Mouse (Mus musculus): ENCODE measurements around the gene Cldn15. TPM values are rescaled to one million over a fixed set of nuclear protein-coding genes. Genes with fewer than 3 reads are reported as not detected.

Gene Cldn15
- polyA plus RNA-seq (2015; fragmentation: Nextera tagmentation; extraction: Ambion mirVana): 10.5 and 11.9 TPM in 2 replicates

DNA sequence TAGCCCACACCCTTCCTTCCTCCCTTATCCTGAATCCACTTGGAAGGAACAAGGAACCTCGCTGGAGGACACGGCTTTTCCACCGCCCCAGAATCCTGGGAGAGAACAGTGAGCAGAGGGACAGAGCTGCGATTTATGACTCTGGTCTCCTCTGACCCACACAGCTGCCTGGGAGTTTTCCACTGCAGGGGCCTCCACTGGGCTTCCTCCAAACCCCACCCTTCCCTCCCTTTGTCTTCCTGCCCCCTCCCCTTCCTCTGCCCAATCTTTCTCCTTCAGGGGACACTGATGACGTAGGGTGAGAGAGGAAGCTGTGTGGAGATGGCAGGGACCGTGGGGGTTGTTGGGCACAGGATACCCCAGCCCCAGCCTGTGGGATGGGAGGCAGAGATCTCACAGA lies at the start of gene Cldn15:
TSS of gene Cldn15 (plus strand) at position 286 of the 400 bp plus-strand sequence.
- DNase-seq (ENCODE audit: low spot score): peak; percentile 78
- Histone ChIP-seq H3K9ac (replicated peaks; ENCODE audit: low read depth) (0 out of 2 replicates have a peak within 1 kb of the TSS, but pooled peaks have one; percentile 5), H3K4me1 (ENCODE audit: insufficient read depth, low read depth, low read length) (peaks cover 19% of the 10 kb centered on the region), H3K36me3 (ENCODE audit: insufficient read depth, low read length) (no peaks in the 10 kb centered on the region; the same call in 1 of the 2 replicates), H3K4me2 (replicated peaks; ENCODE audit: low read depth, low read length) (no peak within 1 kb of the TSS), H3K27me3 (replicated peaks; ENCODE audit: insufficient read depth, low read length) (no peaks in the 10 kb centered on the region), H3K9me3 (ENCODE audit: low read length) (no peaks in the 10 kb centered on the region), H3K4me3 (ENCODE audit: low read depth, low read length) (no peak within 1 kb of the TSS), H3K27ac (ENCODE audit: low read length) (peak within 1 kb of the TSS; percentile 87)
- WGBS: 13% methylated on average over 6 of the region's 6 CpGs
- ATAC-seq: peak; percentile 47
- TF ChIP-seq EP300 (IDR thresholded peaks at IDR 0.05) (peak; percentile 74), CTCF (IDR thresholded peaks at IDR 0.05) (no peak)

DNA sequence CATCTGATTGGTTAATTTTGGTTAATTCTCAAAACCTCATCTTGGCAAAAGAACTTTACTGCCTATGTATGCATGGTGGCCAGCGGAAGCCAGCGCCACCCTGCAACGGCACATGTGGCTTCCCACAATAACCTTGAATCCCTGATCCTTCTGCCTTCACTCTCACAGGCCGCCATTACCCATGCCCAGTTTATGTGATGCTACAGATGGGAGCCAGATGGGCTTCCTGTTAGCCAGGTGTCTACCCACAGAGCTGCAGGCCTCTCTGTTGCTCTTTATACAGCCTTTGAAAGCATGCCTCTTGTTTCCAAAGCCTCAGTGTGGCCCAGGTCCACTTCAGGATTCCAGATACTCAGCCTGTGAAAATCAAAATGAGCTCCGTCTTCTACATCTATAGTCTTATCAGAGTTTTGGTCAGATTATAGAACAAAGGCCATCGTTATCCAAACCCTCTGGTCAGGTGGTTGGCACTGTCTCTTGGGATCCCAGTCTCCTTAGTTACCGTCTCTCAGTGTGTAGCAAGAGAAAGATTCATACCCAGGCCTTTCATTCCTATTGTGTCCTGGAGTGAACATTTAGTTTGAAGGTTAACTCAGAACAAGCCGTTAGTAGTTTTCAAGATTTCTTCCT lies 48.7 kb upstream of the Cldn15 start:
- no peak for ATAC-seq
- TF ChIP-seq CTCF (IDR thresholded peaks at IDR 0.05) (no peak), EP300 (IDR thresholded peaks at IDR 0.05) (no peak)
- no peak overlapping the region for H3K9ac ChIP-seq (replicated peaks; ENCODE audit: low read depth)
- no peaks in the 10 kb centered on the region for H3K9me3 ChIP-seq (ENCODE audit: low read length)
- H3K4me3 ChIP-seq (ENCODE audit: low read depth, low read length): no peak overlapping the region
- no peaks in the 10 kb centered on the region for H3K27me3 ChIP-seq (replicated peaks; ENCODE audit: insufficient read depth, low read length)
- no peaks in the 10 kb centered on the region for H3K4me1 ChIP-seq (ENCODE audit: insufficient read depth, low read depth, low read length)
- no peaks in the 10 kb centered on the region for H3K36me3 ChIP-seq (ENCODE audit: insufficient read depth, low read length)
- no peak overlapping the region for H3K27ac ChIP-seq (ENCODE audit: low read length)
- no peak overlapping the region for H3K4me2 ChIP-seq (replicated peaks; ENCODE audit: low read depth, low read length)
- WGBS: 97% methylated on average over 8 of the region's 8 CpGs
- no peak for DNase-seq (ENCODE audit: low spot score)

DNA sequence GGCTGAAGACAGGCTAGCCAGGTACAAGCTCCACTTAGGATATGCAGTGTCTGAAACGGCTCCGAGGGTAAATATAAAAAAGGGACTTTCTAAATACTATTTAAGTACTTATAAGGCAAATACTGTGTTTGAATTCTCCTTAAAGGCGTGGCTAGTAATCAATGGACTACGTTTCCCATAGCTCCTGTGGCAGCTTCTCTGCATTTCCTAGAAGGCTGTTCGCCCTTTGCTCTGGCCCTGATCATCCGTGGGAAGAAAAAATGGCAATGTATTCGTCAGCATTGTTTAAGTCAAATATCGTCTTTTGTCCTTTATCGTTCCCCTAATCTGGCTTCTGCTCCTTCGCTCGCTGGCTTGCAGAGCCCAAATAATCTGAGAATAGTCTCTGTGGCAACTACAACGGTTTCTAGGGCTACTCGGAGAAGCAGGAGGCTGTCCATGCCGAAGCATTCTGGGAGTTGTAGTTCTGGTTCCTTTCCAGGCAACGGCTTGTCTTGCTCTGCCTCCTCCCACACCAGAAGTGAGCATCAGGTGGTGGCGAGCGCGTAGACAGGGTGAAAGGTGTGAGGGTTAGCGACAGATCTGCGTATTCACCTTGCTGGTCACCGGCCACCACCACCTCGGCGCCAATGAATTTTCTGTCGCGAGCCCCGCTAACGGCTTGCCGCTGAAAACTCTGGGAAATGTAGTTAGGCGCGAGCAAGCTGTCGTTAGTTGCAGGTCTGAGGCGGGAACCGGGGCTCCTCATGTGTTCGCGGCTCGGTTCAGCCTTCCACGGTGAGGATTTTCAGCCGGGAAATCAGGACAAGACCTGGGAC lies 47.6 kb upstream of the Cldn15 start:
- TF ChIP-seq CTCF (IDR thresholded peaks at IDR 0.05): no peak
- no peak for TF ChIP-seq EP300 (IDR thresholded peaks at IDR 0.05)
- WGBS: 2% methylated on average over 38 of the region's 38 CpGs
- H3K27me3 ChIP-seq (replicated peaks; ENCODE audit: insufficient read depth, low read length): no peaks in the 10 kb centered on the region

DNA sequence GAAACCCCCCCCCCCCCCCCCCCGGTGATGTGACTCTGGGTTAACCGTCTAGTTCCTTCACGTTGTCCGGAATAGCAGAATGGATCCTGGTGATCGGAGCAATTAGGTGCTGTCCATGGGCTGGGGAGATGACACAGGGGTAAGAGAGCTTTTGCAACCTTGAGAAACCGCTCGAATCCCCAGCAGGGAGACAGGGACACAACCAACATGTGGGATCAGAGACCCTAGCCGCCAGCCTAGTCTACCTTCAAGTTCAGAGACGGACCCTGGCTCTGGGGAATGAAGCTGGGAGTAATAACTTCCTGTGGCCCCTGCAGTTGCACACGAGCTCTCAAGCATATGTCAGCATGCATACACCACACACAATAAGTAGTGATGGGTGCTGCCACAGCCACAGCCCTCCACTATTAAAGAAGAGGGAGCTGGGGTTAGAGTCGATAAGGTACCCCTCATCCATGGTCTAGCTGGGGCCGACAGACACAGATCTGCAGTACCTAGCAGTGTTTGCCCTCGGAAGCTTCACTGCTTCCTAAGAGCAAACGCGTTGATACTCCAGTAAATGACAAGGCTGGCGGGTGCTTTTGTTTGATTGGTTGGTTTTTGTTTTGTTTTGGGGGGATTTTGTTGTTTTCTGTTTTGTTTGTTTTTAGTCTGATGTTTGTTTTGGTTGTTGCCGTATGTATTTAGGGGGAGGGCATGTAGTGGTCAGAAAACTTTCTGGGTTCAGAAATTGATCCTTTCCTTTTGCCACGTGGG lies 46.7 kb upstream of the Cldn15 start:
- Histone ChIP-seq H3K9me3 (ENCODE audit: low read length) (no peaks in the 10 kb centered on the region), H3K27ac (ENCODE audit: low read length) (no peak overlapping the region), H3K4me2 (replicated peaks; ENCODE audit: low read depth, low read length) (peak overlapping the region; percentile 85), H3K9ac (replicated peaks; ENCODE audit: low read depth) (peak overlapping the region; percentile 41; the same call in 1 of the 2 replicates), H3K4me3 (ENCODE audit: low read depth, low read length) (peak overlapping the region; percentile 65), H3K36me3 (ENCODE audit: insufficient read depth, low read length) (no peaks in the 10 kb centered on the region), H3K4me1 (ENCODE audit: insufficient read depth, low read depth, low read length) (no peaks in the 10 kb centered on the region), H3K27me3 (replicated peaks; ENCODE audit: insufficient read depth, low read length) (no peaks in the 10 kb centered on the region)
- DNase-seq (ENCODE audit: low spot score): no peak
- ATAC-seq: 0 out of 2 replicates have a peak, but pooled peaks have one; percentile 1
- TF ChIP-seq EP300 (IDR thresholded peaks at IDR 0.05) (no peak), CTCF (IDR thresholded peaks at IDR 0.05) (no peak)
- WGBS: 20% methylated on average over 14 of the region's 18 CpGs

More for the DNA sequence above, 47.6 kb upstream of the Cldn15 start:
- ATAC-seq (peak; percentile 90), DNase-seq (ENCODE audit: low spot score) (peak; percentile 85)
- Histone ChIP-seq H3K9me3 (ENCODE audit: low read length) (no peaks in the 10 kb centered on the region), H3K27ac (ENCODE audit: low read length) (no peak overlapping the region), H3K4me3 (ENCODE audit: low read depth, low read length) (peak overlapping the region; percentile 65), H3K9ac (replicated peaks; ENCODE audit: low read depth) (peak overlapping the region; percentile 41; the same call in 1 of the 2 replicates), H3K4me2 (replicated peaks; ENCODE audit: low read depth, low read length) (peak overlapping the region; percentile 85), H3K4me1 (ENCODE audit: insufficient read depth, low read depth, low read length) (no peaks in the 10 kb centered on the region), H3K36me3 (ENCODE audit: insufficient read depth, low read length) (no peaks in the 10 kb centered on the region)

DNA sequence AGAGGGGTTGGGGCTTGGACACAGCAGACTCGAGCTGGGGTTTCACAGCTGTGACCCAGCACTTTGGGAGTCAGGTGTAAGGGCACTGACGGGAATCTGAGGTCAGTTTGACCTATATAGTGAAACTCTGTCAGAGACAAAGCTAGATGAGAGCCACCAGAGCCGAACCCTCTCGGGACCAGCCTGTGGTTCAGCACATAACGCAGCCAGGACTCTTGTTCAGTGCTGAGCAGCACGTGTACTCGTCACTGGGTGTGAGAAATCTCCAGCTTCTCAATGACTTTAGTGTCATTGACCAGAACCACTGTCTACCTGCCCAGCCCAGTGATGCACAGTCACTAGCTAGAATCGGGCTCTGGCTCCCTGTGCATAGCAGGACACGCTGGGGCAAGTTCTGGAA lies 43.6 kb upstream of the Cldn15 start:
- TF ChIP-seq CTCF (IDR thresholded peaks at IDR 0.05) (no peak), EP300 (IDR thresholded peaks at IDR 0.05) (no peak)
- Histone ChIP-seq H3K27ac (ENCODE audit: low read length) (no peak overlapping the region), H3K27me3 (replicated peaks; ENCODE audit: insufficient read depth, low read length) (no peaks in the 10 kb centered on the region), H3K36me3 (ENCODE audit: insufficient read depth, low read length) (no peaks in the 10 kb centered on the region), H3K4me1 (ENCODE audit: insufficient read depth, low read depth, low read length) (no peaks in the 10 kb centered on the region), H3K4me2 (replicated peaks; ENCODE audit: low read depth, low read length) (no peak overlapping the region), H3K4me3 (ENCODE audit: low read depth, low read length) (no peak overlapping the region), H3K9me3 (ENCODE audit: low read length) (no peaks in the 10 kb centered on the region), H3K9ac (replicated peaks; ENCODE audit: low read depth) (no peak overlapping the region)
- DNase-seq (ENCODE audit: low spot score) (no peak), ATAC-seq (no peak)
- 82% methylated on average over 9 of the region's 9 CpGs for WGBS
